ENCODE assay signal across 8 mouse cellular contexts in the genomic region with DNA sequence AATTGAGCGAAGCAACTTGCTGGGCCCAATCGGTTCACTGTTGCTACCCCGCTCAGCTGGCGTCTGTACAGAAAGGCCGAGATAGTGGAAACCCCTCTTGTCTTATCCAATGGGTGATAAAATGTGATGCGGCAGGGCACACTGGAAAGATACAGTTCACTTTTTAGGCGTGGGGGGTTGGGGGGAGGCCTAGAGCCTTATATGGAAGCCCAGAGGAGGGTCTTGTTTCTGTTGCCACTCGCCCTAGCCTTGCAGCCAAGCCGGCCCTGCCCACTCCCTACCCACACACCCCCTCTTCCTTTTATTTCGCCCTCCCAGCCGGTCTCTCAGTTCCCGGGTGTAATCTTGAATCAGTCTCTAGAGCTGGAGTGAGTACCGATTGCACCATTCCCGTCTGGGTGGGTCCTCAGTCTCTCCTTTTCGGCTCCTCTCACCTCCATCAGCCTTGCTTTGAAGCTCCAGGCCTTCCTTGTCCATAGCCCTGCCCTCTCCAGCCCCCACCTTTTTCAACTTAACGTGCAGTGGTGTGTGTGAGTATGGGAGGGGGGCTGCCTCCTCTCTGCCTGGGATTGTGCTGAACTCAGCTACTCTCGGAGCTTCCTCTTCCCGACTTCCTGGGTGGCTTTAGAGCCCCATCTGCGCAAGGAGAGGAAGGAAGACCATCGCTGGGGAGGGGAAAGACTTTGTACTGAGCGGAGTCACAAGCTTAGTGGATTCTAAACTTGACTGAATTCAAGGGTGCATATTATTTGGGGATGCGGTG. TPM values are rescaled to one million over a fixed set of nuclear protein-coding genes. Genes with fewer than 3 reads are reported as not detected.
A peak's percentile ranks its signal among the peaks of the same experiment; 100 is the strongest.
DNase-seq lines count a peak whose midpoint lies in the region; ATAC-seq lines count a peak whose summit lies in the region.

No protein-coding gene starts in this region.

- peaks cover 11% of the 10 kb centered on the region; the same call in 1 of the 2 replicates for H3K4me1 ChIP-seq in heart, embryonic 11.5 days (ENCODE audit: control insufficient read depth, insufficient read depth, low read length)
- no peaks in the 10 kb centered on the region for H3K4me1 ChIP-seq in kidney, embryonic 14.5 days (ENCODE audit: control insufficient read depth, insufficient read depth, low read length)

- H3K9me3 ChIP-seq in heart, embryonic 11.5 days (replicated peaks; ENCODE audit: control insufficient read depth, low read length) = no peaks in the 10 kb centered on the region
- H3K9me3 ChIP-seq in kidney, embryonic 14.5 days (ENCODE audit: control insufficient read depth, low read length) = no peaks in the 10 kb centered on the region

- DNase-seq in right cerebral cortex, adult 2 months (ENCODE audit: low spot score in 2 of 2) = peak; percentile 17 to 22
- DNase-seq in right cerebral cortex, postnatal 4 days = no peak
- peak; percentile 29 for DNase-seq in brain, adult 2 months (ENCODE audit: low read depth, low spot score)
- DNase-seq in lung, postnatal 14 days = peak; percentile 35
- DNase-seq in skeletal muscle tissue, adult 2 months (ENCODE audit: low read depth, low spot score) = peak; percentile 22

- WGBS in heart, embryonic 11.5 days (ENCODE audit: insufficient replicate concordance) = 12% methylated on average over 22 of the region's 22 CpGs
- 17% methylated on average over 22 of the region's 22 CpGs for WGBS in kidney, embryonic 14.5 days

- no peak for ATAC-seq in heart, embryonic 11.5 days (replicated peaks; ENCODE audit: insufficient number of reproducible peaks, low FRiP score, low TSS enrichment)
- ATAC-seq in kidney, embryonic 14.5 days (ENCODE audit: low FRiP score, low TSS enrichment) = no peak; the same call in 1 of the 2 replicates
- no peak for ATAC-seq in cerebellum, adult (ENCODE audit: insufficient number of reproducible peaks, low FRiP score, low TSS enrichment)

- 0 out of 2 replicates have a peak overlapping the region, but pooled peaks have one; percentile 46 for H3K27ac ChIP-seq in heart, embryonic 11.5 days (ENCODE audit: low read depth, low read length)
- peak overlapping the region; percentile 30; the same call in 1 of the 2 replicates for H3K27ac ChIP-seq in kidney, embryonic 14.5 days (ENCODE audit: low read depth, low read length)

- H3K27me3 ChIP-seq in heart, embryonic 11.5 days (ENCODE audit: control insufficient read depth, insufficient read depth, low read length) = no peaks in the 10 kb centered on the region
- no peaks in the 10 kb centered on the region for H3K27me3 ChIP-seq in kidney, embryonic 14.5 days (ENCODE audit: control insufficient read depth, insufficient read depth, low read length)

- peak overlapping the region; percentile 73 for H3K4me2 ChIP-seq in heart, embryonic 11.5 days
- peak overlapping the region; percentile 55 for H3K4me2 ChIP-seq in kidney, embryonic 14.5 days (replicated peaks; ENCODE audit: low read depth, low read length)

- peak overlapping the region; percentile 73 for H3K9ac ChIP-seq in heart, embryonic 11.5 days (ENCODE audit: low read depth, low read length)
- peak overlapping the region; percentile 68 for H3K9ac ChIP-seq in kidney, embryonic 14.5 days (ENCODE audit: low read depth, low read length)

- H3K36me3 ChIP-seq in heart, embryonic 11.5 days (ENCODE audit: control insufficient read depth, insufficient read depth, low read length) = peaks cover 3% of the 10 kb centered on the region; the same call in 1 of the 2 replicates
- peaks cover 4% of the 10 kb centered on the region; the same call in 1 of the 2 replicates for H3K36me3 ChIP-seq in kidney, embryonic 14.5 days (ENCODE audit: control insufficient read depth, insufficient read depth, low read length)

- H3K4me3 ChIP-seq in heart, embryonic 11.5 days (ENCODE audit: low read depth, low read length) = peak overlapping the region; percentile 64
- peak overlapping the region; percentile 60 for H3K4me3 ChIP-seq in kidney, embryonic 14.5 days (ENCODE audit: low read length)

RNA-seq across cellular contexts. Expression of gene Tfe3, which starts 1.5 kb away (rescaled TPM):
- 12.1 and 15.0 TPM in 2 replicates for polyA plus RNA-seq in heart, embryonic 11.5 days (2014; fragmentation: Nextera tagmentation; extraction: Ambion mirVana)
- 19.7 and 25.6 TPM in 2 replicates for polyA plus RNA-seq in kidney, embryonic 14.5 days (2014; fragmentation: Nextera tagmentation; extraction: Ambion mirVana)

RNA-seq across cellular contexts. Expression of gene Ccdc120, which starts 13.1 kb away (rescaled TPM):
- polyA plus RNA-seq in heart, embryonic 11.5 days (2014; fragmentation: Nextera tagmentation; extraction: Ambion mirVana) = 5.2 and 8.5 TPM in 2 replicates
- 15.6 and 21.5 TPM in 2 replicates for polyA plus RNA-seq in kidney, embryonic 14.5 days (2014; fragmentation: Nextera tagmentation; extraction: Ambion mirVana)

RNA-seq across cellular contexts. Expression of gene Gripap1, which starts 25.8 kb away (rescaled TPM):
- 26.5 and 26.8 TPM in 2 replicates for polyA plus RNA-seq in heart, embryonic 11.5 days (2014; fragmentation: Nextera tagmentation; extraction: Ambion mirVana)
- polyA plus RNA-seq in kidney, embryonic 14.5 days (2014; fragmentation: Nextera tagmentation; extraction: Ambion mirVana) = 34.5 and 35.8 TPM in 2 replicates

RNA-seq across cellular contexts. Expression of gene Praf2, which starts 35.6 kb away (rescaled TPM):
- 52.3 and 55.9 TPM in 2 replicates for polyA plus RNA-seq in heart, embryonic 11.5 days (2014; fragmentation: Nextera tagmentation; extraction: Ambion mirVana)
- polyA plus RNA-seq in kidney, embryonic 14.5 days (2014; fragmentation: Nextera tagmentation; extraction: Ambion mirVana) = 74.5 and 80.1 TPM in 2 replicates

RNA-seq across cellular contexts. Expression of gene Gm45208, which starts 41.8 kb away (rescaled TPM):
- 0.34 TPM in 1 of 2 replicates, not detected in the other for polyA plus RNA-seq in heart, embryonic 11.5 days (2014; fragmentation: Nextera tagmentation; extraction: Ambion mirVana)
- 0.23 TPM in 1 of 2 replicates, not detected in the other for polyA plus RNA-seq in kidney, embryonic 14.5 days (2014; fragmentation: Nextera tagmentation; extraction: Ambion mirVana)
